Mouse (Mus musculus) midbrain, postnatal 0 days (tissue): ENCODE measurements around the gene Garnl3. TPM values are rescaled to one million over a fixed set of nuclear protein-coding genes. Genes with fewer than 3 reads are reported as not detected.
A peak's percentile ranks its signal among the peaks of the same experiment; 100 is the strongest.

ENCODE experiments used
- ATAC-seq: fragments of 200-750 bp; cut with Nextera tagmentation; 2 replicates; pipeline ENCODE4 v1.8.0; 2017; ENCODE audit warnings: moderate number of reproducible peaks, mild to moderate bottlenecking, moderate TSS enrichment, moderate library complexity; ENCODE audit not compliant: low FRiP score
- DNase-seq: peaks from one replicate; pipeline ENCODE4 v3.0.0-alpha.2; 2015; ENCODE audit warnings: low spot score
- H3K27ac ChIP-seq: fragments of 300-500 bp; sonication (generic); 2 replicates; pipeline ENCODE4 v1.5.1; 2014; ENCODE audit warnings: low read depth, mild to moderate bottlenecking, low read length, mixed read lengths
- H3K27me3 ChIP-seq: fragments of 300-500 bp; sonication (generic); 2 replicates; pipeline ENCODE4 v1.6.1; 2014; ENCODE audit warnings: low read length, control low read depth, mixed read lengths; ENCODE audit not compliant: insufficient read depth
- H3K36me3 ChIP-seq: fragments of 300-500 bp; sonication (generic); 2 replicates; pipeline ENCODE4 v1.6.1; 2014; ENCODE audit warnings: low read length, control low read depth, mixed read lengths; ENCODE audit not compliant: insufficient read depth
- H3K4me1 ChIP-seq: fragments of 300-500 bp; sonication (generic); 2 replicates; pipeline ENCODE4 v1.6.1; 2014; ENCODE audit warnings: mild to moderate bottlenecking, control low read depth, antibody characterized with exemption, low read length, mixed read lengths; ENCODE audit not compliant: insufficient read depth
- H3K4me2 ChIP-seq: fragments of 300-500 bp; sonication (generic); 2 replicates; pipeline ENCODE4 v1.6.1; 2014; ENCODE audit warnings: low read depth, mild to moderate bottlenecking, low read length, mixed read lengths; ENCODE audit not compliant: poor library complexity, severe bottlenecking
- H3K4me3 ChIP-seq: fragments of 300-500 bp; sonication (generic); 2 replicates; pipeline ENCODE4 v1.5.1; 2014; ENCODE audit warnings: low read depth, mild to moderate bottlenecking, low read length, moderate library complexity
- H3K9ac ChIP-seq: fragments of 300-500 bp; sonication (generic); replicated peaks from 2 replicates; pipeline ENCODE4 v1.6.1; 2014; ENCODE audit warnings: mild to moderate bottlenecking, low read length, moderate library complexity, mixed read lengths; ENCODE audit not compliant: poor library complexity, severe bottlenecking
- H3K9me3 ChIP-seq: fragments of 300-500 bp; sonication (generic); 2 replicates; pipeline ENCODE4 v1.6.1; 2016; ENCODE audit warnings: low read length, control low read depth
- CTCF ChIP-seq: IDR thresholded peaks from 2 replicates; pipeline ENCODE4 v1.5.1; 2016; ENCODE audit warnings: antibody characterized with exemption, mild to moderate bottlenecking
- WGBS: fragments of 180-500 bp; shearing (Covaris S2); extraction: QIAGEN DNeasy Blood & Tissue Kit; methylation state at CpG from one replicate; pipeline ENCODE4 v1.1.7; 2014; 5-methylcytosine and 5-hydroxymethylcytosine counted together
- polyA plus RNA-seq: library from polyadenylated mRNA; unstranded; fragments of >200 nt; fragmentation: Nextera tagmentation; extraction: Ambion mirVana; gene quantifications from 2 replicates; pipeline ENCODE4 v1.2.1, GENCODE M21; 2015
- total RNA-seq: library from RNA; depleted of rRNA; stranded (reverse); fragments of >200 nt; gene quantifications from 2 replicates; pipeline ENCODE4 v1.2.3, GENCODE M21; 2014; rRNA removed

Garnl3 gene
- total RNA-seq (134 and 176 TPM in 2 replicates), polyA plus RNA-seq (77.1 and 77.7 TPM in 2 replicates)

DNA sequence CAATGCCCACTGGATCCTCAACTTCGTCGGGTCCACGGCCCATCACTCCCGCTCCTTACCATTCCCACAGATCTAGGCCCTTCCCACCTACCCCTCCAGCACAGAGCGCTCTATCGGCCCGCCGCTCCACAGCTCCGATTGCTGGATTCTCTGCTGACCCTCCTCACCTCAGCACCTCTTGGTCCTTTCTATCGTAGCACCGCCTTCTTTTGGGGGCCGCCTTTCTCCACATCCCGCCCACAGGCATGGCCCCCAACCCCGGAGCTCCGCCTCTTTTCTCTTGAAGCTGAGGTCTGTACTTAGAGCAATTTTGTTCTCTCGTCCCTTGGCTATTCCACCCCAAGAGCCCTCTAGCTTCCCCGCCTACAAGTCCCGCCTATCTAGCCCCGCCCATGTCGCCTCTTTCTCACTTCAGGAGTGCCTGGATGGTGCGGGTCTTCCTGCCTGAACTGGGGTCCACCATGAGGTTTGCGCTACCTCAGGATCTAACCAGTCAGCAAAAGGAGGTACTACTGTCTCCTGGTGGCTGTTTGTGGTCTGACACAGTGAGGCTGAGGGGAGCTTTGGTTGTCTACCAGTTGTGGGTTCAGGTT, at the start of gene Garnl3:
Gene Garnl3 (minus strand): TSS at position 155 of the 593 bp plus-strand sequence.
- Histone ChIP-seq H3K4me3 (peak within 1 kb of the TSS; percentile 74), H3K27ac (peak within 1 kb of the TSS; percentile 58), H3K4me2 (peak within 1 kb of the TSS; percentile 95), H3K4me1 (peaks cover 10% of the 10 kb centered on the region; the same call in 1 of the 2 replicates), H3K36me3 (peaks cover 3% of the 10 kb centered on the region; the same call in 1 of the 2 replicates), H3K9me3 (no peaks in the 10 kb centered on the region), H3K9ac (peak within 1 kb of the TSS; percentile 89), H3K27me3 (no peaks in the 10 kb centered on the region)
- DNase-seq (peak; percentile 69), ATAC-seq (peak; percentile 66)
- peak; percentile 83 for TF ChIP-seq CTCF
- WGBS: under 1% methylated on average over 22 of the region's 22 CpGs

DNA sequence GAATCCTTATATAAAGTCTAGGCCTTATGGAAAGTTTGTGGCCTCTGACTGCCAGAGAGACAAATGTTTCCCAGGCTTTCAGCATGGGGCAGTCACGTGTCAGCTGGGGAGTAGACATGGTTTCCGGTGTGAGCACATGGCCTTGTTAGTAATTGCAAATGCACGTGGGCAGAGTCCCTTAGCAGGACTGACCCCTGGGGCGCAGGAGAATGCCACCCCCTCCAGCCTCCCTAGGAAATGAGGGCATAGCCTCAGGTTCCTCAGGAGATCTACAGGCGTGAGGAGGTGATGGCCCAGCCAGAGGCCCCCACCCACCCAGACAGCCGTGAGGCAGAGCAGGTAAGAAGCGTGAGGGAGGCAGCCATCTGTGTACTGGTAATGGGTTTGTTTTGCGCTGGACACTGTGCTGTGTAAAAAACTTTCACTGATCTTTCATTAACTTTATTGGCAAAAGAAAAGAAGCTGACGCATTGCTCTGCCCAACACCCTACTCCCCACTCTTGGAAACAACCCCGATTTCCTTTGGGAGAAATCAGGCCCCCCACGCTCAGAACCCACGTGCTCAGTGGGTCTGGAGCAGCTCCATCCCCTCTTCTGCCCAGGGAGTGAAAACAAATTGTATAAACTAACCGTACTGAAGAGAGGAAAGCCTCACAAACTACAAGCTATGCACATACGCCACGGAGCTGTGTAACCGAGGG, 48.6 kb upstream of the Garnl3 start:
- DNase-seq (no peak), ATAC-seq (no peak)
- Histone ChIP-seq H3K9me3 (no peaks in the 10 kb centered on the region), H3K36me3 (no peaks in the 10 kb centered on the region), H3K27me3 (no peaks in the 10 kb centered on the region), H3K27ac (no peak overlapping the region), H3K4me3 (no peak overlapping the region), H3K4me2 (no peak overlapping the region), H3K4me1 (peaks cover 9% of the 10 kb centered on the region; the same call in 1 of the 2 replicates), H3K9ac (no peak overlapping the region)
- TF ChIP-seq CTCF: no peak
- WGBS: 49% methylated on average over 16 of the region's 16 CpGs

DNA sequence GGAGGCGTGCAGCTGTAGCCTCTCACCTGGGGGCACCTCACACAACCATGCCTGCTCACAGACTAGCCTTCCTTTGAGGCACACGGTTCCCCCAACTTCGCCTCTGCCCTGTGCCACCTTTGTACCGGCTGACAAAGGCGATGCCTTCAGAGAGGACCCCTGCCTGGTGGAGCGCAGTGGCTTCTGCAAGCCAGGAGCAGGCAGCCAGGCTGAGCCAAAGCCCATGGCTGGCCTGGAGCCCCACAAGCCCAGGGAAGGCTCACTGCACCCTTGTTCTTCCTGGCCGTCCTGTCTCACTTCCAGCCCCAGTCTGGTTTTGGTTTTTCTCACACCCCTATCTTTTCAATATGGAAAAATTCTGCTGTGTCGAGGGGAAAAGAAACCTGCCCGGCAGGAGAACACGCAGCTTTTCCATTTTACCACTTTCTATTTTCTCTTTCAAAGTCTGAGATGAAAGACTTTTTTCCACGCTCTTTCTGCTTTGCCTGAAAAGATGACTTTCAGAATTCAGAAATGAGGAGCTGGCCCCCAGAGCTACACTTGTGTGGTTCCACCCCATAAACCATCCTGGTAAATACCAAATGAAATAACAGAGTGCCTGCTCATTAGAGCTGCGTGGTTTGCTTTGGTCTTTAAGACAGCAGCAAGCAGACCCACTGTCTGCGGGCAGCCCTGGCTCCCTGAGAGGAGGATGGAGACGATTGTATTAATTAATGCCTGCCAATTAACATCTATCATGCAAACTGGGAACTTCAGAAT, 47.9 kb upstream of the Garnl3 start:
- H3K4me3 ChIP-seq: no peak overlapping the region
- peaks cover 9% of the 10 kb centered on the region; the same call in 1 of the 2 replicates for H3K4me1 ChIP-seq
- H3K9ac ChIP-seq: no peak overlapping the region
- no peak for TF ChIP-seq CTCF
- no peaks in the 10 kb centered on the region for H3K9me3 ChIP-seq
- no peaks in the 10 kb centered on the region for H3K27me3 ChIP-seq
- 0 out of 2 replicates have a peak overlapping the region, but pooled peaks have one; percentile 38 for H3K27ac ChIP-seq
- ATAC-seq: no peak
- no peak for DNase-seq
- H3K4me2 ChIP-seq: no peak overlapping the region
- 29% methylated on average over 14 of the region's 14 CpGs for WGBS
- no peaks in the 10 kb centered on the region for H3K36me3 ChIP-seq

DNA sequence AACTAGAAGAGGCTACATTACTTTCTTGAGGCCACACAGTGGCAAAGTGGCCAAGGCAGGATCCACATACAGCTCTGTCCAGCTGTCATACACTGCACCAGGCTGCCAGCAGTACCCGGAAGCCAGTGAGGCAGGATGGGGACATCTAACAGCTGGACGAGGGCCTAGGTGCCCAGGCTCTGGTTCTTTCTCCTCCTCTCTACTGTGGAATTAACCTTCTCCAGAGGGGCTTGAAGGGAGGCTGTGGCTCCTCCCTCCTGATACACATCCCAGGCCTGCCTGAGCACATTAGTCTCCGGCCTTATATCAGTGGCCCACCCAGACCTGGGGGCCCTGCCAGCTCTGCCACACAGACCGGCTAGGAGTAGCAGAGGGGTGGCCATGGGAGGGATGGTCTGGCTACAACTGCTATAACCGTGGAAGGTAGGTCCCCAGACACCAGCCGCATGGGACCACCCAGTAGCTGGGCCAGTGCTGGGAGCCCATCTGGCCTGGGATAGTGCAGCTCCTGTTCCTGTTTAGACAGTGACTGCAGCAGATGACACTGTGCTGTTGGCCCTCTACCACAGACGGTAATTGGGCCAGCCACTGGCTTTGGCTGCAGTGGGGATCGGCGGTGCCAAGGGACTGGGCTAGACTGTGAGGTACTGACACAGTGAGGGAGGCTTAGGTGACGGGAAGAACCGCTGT, 46.9 kb upstream of the Garnl3 start:
- peak; percentile 61 for ATAC-seq
- DNase-seq: peak; percentile 80
- peaks cover under 1% of the 10 kb centered on the region for H3K36me3 ChIP-seq
- no peaks in the 10 kb centered on the region for H3K27me3 ChIP-seq
- no peak overlapping the region for H3K4me3 ChIP-seq
- H3K4me2 ChIP-seq: no peak overlapping the region
- no peak for TF ChIP-seq CTCF
- H3K27ac ChIP-seq: no peak overlapping the region
- H3K9me3 ChIP-seq: no peaks in the 10 kb centered on the region
- WGBS: 52% methylated on average over 11 of the region's 11 CpGs
- H3K9ac ChIP-seq: no peak overlapping the region
- peaks cover 9% of the 10 kb centered on the region; the same call in 1 of the 2 replicates for H3K4me1 ChIP-seq

DNA sequence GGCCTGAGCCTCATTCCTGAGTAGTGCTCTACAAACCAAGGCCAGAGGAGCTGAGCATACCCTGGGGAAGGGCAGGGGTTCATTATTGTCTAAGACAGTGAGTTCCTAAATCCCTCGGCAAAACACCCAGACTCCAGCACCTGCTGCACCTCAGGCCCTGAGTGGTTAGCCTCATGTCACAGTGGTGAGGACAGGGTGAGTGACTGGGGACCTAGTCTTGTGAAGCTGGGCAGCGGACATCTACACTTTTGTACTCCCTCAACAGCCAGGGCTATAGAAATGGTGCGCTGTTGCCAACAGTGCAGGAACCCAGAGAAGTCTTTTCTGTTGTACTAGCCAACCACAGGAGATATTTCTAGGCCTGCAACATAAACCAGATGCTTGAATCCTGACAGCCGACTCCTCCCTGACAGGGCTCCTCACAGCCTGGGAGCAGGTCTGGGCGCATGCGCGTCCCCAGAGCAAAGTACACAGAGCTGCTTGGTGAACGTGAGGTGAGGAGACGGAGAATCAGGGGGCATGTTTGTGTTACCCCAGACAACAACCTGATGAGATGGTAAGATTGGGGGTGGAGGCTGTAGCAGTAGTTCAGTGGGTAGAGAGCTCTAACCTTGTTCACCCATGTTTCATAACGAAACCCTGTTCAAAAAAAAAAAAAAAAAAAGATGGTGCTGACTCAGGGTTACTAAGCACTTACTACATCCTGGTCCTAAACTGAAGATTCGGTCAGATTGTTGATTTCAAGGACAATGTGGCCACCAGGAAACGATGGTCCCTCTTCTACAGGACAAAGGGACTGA, 46.2 kb upstream of the Garnl3 start:
- no peak for ATAC-seq
- Histone ChIP-seq H3K4me2 (no peak overlapping the region), H3K27me3 (no peaks in the 10 kb centered on the region), H3K9me3 (no peaks in the 10 kb centered on the region), H3K36me3 (peaks cover 8% of the 10 kb centered on the region), H3K4me3 (no peak overlapping the region), H3K27ac (peak overlapping the region; percentile 18; the same call in 1 of the 2 replicates), H3K9ac (no peak overlapping the region), H3K4me1 (peaks cover 9% of the 10 kb centered on the region; the same call in 1 of the 2 replicates)
- TF ChIP-seq CTCF: no peak
- 84% methylated on average over 12 of the region's 12 CpGs for WGBS
- no peak for DNase-seq
